Mouse (Mus musculus): Measurements from ENCODE around the gene Vil1. TPM values are rescaled to one million over a fixed set of nuclear protein-coding genes. Genes with fewer than 3 reads are reported as not detected.

Vil1 gene
- polyA plus RNA-seq, 1 experiment = 0.02 TPM

DNA sequence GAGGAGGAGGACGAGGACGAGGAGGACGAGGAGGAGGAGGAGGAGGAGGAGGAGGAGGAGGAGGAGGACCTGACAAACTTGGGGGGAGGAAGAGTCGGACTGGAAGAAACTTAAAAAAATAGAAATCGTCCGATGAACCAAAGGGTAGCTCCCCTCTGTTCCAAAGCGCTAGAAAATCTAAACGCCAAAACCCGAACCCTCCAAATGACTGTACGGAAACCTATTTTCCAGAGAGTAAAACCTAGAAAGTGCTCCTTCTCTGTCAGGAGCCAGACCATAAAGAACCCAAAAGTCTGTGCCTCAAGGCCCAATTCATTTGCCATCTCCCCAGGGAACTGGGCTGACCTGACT lies 22.8 kb upstream of the Vil1 start:
- H3ac ChIP-seq (ENCODE audit: control insufficient read depth, insufficient read length) = peak overlapping the region; percentile 15
- H3K36me3 ChIP-seq (ENCODE audit: control insufficient read depth, insufficient read depth) = no peaks in the 10 kb centered on the region
- peak overlapping the region; percentile 66 for H3K4me2 ChIP-seq (ENCODE audit: low read depth)
- H3K79me2 ChIP-seq (ENCODE audit: control insufficient read depth, insufficient read depth) = no peaks in the 10 kb centered on the region
- no peak for TF ChIP-seq POLR2A (IDR thresholded peaks at IDR 0.05; ENCODE audit: insufficient read length, low read depth)
- TF ChIP-seq MAX (IDR thresholded peaks at IDR 0.05; ENCODE audit: low read depth) = no peak
- no peak for TF ChIP-seq MYOG (IDR thresholded peaks at IDR 0.05; ENCODE audit: control insufficient read depth in 1 of 3, insufficient read depth in 1 of 3, insufficient read length in 2 of 3, low read depth in 2 of 3)
- no peak for TF ChIP-seq POLR2AphosphoS2 (IDR thresholded peaks at IDR 0.05; ENCODE audit: insufficient read length, low read depth)
- TF ChIP-seq TCF12 (IDR thresholded peaks at IDR 0.05; ENCODE audit: insufficient read depth, poor library complexity, severe bottlenecking) = no peak
- no peaks in the 10 kb centered on the region for H3K27me3 ChIP-seq (ENCODE audit: control insufficient read depth, insufficient read depth, insufficient read length)
- H3K4me3 ChIP-seq = peak overlapping the region; percentile 30

DNA sequence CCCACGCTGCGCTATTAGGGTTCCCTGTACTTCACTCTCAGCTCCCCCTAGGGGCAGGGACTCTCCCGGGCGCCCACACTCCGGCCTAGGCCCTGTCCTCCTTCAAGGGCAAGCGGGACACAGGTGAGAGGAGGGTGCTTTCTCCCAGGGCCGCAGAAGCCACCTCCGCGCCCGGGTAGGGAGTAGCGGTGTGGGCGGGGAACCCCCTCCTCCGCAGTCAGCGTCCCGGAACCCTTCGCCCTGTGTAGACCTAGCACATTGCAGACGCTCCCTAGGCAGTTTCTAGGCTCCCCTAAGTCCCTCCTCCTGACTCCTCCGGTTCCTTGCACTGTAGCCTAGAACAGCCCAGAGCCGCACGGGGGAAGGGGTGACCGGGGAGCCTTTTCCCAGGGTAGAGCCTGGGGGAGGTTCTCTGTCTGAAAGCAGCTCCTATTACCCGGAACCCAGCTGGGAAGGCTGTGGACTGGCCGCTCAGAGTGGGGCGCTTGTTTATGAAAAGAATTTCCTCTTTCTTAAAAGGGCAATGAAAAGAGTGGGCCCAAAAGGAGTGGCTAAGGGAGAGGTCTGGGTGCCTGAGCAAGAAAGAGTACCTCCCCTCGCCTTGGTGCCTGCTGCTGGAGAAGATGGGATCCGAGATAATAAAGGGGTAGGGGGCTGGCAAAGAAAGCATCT lies 22.3 kb upstream of the Vil1 start:
- H3ac ChIP-seq (ENCODE audit: control insufficient read depth, insufficient read length) = peak overlapping the region; percentile 15
- no peaks in the 10 kb centered on the region for H3K36me3 ChIP-seq (ENCODE audit: control insufficient read depth, insufficient read depth)
- TF ChIP-seq E2F4 (IDR thresholded peaks at IDR 0.05; ENCODE audit: insufficient read depth) (no peak), MAX (IDR thresholded peaks at IDR 0.05; ENCODE audit: low read depth) (no peak), POLR2A (IDR thresholded peaks at IDR 0.05; ENCODE audit: insufficient read length, low read depth) (peak; percentile 34), CEBPB (IDR thresholded peaks at IDR 0.05; ENCODE audit: insufficient read depth, poor library complexity, severe bottlenecking) (no peak), TCF12 (IDR thresholded peaks at IDR 0.05; ENCODE audit: insufficient read depth, poor library complexity, severe bottlenecking) (no peak), TCF3 (IDR thresholded peaks at IDR 0.05; ENCODE audit: insufficient read length, low read depth) (no peak), MYOG (IDR thresholded peaks at IDR 0.05; ENCODE audit: control insufficient read depth in 1 of 3, insufficient read depth in 1 of 3, insufficient read length in 2 of 3, low read depth in 2 of 3) (peak in 1 of 3 experiments; percentile 54), REST (IDR thresholded peaks at IDR 0.05; ENCODE audit: insufficient read depth, insufficient read length) (no peak), SRF (IDR thresholded peaks at IDR 0.05; ENCODE audit: control insufficient read depth, insufficient read length, low read depth) (no peak), MYOD1 (IDR thresholded peaks at IDR 0.05; ENCODE audit: control insufficient read depth in 1 of 3, insufficient read length in 2 of 3, low read depth in 2 of 3) (peak in 1 of 3 experiments; percentile 45), USF1 (IDR thresholded peaks at IDR 0.05; ENCODE audit: low read depth) (no peak), POLR2AphosphoS2 (IDR thresholded peaks at IDR 0.05; ENCODE audit: insufficient read length, low read depth) (no peak)
- peak overlapping the region; percentile 30 for H3K4me3 ChIP-seq
- H3K4me2 ChIP-seq (ENCODE audit: low read depth) = peak overlapping the region; percentile 66
- H3K79me2 ChIP-seq (ENCODE audit: control insufficient read depth, insufficient read depth) = peaks cover under 1% of the 10 kb centered on the region
- H3K27me3 ChIP-seq (ENCODE audit: control insufficient read depth, insufficient read depth, insufficient read length) = no peaks in the 10 kb centered on the region

DNA sequence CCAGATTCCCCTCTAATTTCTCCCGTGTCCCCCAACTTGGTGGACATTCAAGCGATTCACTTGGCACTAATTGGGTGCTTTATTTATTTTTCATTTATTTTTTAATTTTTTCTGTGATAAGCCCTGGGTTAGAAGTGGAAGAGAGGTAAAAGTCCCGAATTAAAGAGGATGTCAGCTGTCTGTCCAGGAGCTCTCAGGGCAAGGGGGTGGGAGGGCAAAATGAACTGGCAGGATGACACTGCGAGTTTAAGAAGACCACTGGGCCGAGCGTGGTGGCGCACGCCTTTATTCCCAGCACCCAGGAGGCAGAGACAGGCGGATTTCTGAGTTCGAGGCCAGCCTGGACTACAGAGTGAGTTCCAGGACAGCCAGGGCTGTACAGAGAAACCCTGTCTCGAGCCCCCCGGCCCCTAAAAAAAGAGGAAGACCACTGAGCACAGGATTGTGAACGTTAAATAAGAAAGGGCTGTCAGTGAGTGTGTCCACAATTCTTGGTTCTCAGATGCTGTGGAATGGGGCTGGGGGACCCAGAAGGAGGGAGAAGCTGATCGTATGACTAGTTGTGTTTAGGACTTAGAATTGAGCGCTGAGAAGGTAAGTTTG lies 21.7 kb upstream of the Vil1 start:
- peak overlapping the region; percentile 66 for H3K4me2 ChIP-seq (ENCODE audit: low read depth)
- no peak for TF ChIP-seq MYOG (IDR thresholded peaks at IDR 0.05; ENCODE audit: control insufficient read depth in 1 of 3, insufficient read depth in 1 of 3, insufficient read length in 2 of 3, low read depth in 2 of 3)
- no peak for TF ChIP-seq TCF3 (IDR thresholded peaks at IDR 0.05; ENCODE audit: insufficient read length, low read depth)
- no peak for TF ChIP-seq USF1 (IDR thresholded peaks at IDR 0.05; ENCODE audit: low read depth)
- TF ChIP-seq POLR2AphosphoS2 (IDR thresholded peaks at IDR 0.05; ENCODE audit: insufficient read length, low read depth) = no peak
- TF ChIP-seq REST (IDR thresholded peaks at IDR 0.05; ENCODE audit: insufficient read depth, insufficient read length) = no peak
- no peak for TF ChIP-seq TCF12 (IDR thresholded peaks at IDR 0.05; ENCODE audit: insufficient read depth, poor library complexity, severe bottlenecking)
- no peak for TF ChIP-seq MAX (IDR thresholded peaks at IDR 0.05; ENCODE audit: low read depth)
- no peak for TF ChIP-seq CEBPB (IDR thresholded peaks at IDR 0.05; ENCODE audit: insufficient read depth, poor library complexity, severe bottlenecking)
- no peak for TF ChIP-seq SRF (IDR thresholded peaks at IDR 0.05; ENCODE audit: control insufficient read depth, insufficient read length, low read depth)
- TF ChIP-seq E2F4 (IDR thresholded peaks at IDR 0.05; ENCODE audit: insufficient read depth) = no peak
- no peak for TF ChIP-seq POLR2A (IDR thresholded peaks at IDR 0.05; ENCODE audit: insufficient read length, low read depth)
- TF ChIP-seq MYOD1 (IDR thresholded peaks at IDR 0.05; ENCODE audit: control insufficient read depth in 1 of 3, insufficient read length in 2 of 3, low read depth in 2 of 3) = no peak
- H3K4me3 ChIP-seq = peak overlapping the region; percentile 30
- H3K36me3 ChIP-seq (ENCODE audit: control insufficient read depth, insufficient read depth) = no peaks in the 10 kb centered on the region
- H3K79me2 ChIP-seq (ENCODE audit: control insufficient read depth, insufficient read depth) = peaks cover 7% of the 10 kb centered on the region
- no peaks in the 10 kb centered on the region for H3K27me3 ChIP-seq (ENCODE audit: control insufficient read depth, insufficient read depth, insufficient read length)
- no peak overlapping the region for H3ac ChIP-seq (ENCODE audit: control insufficient read depth, insufficient read length)

DNA sequence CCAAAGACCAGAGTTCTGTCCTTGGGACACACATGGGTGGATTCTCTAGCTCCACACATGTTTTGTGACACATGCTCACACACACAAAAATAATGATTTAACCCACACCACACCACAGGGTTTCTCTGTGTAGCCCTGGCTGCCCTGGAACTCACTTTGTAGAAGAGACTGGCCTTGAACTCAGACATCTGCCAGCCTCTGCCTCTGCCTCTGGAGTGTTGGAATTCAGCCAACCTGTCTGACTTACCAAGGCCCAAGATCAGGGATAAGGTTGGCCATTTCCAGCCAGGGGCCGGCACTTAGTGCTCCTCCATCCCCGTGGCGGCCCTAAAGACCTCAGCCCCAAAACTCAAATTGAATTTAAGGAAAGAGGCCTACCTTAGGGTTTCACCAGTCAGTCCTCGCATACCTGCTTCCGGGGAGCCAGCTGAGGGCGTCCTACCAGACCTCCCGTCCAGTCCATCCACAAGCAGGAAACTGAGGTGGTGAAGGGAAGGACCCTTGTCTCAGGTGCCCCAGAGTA lies 20.7 kb upstream of the Vil1 start:
- Histone ChIP-seq H3K36me3 (ENCODE audit: control insufficient read depth, insufficient read depth) (no peaks in the 10 kb centered on the region), H3K79me2 (ENCODE audit: control insufficient read depth, insufficient read depth) (peaks cover 16% of the 10 kb centered on the region), H3ac (ENCODE audit: control insufficient read depth, insufficient read length) (no peak overlapping the region), H3K4me3 (no peak overlapping the region), H3K4me2 (ENCODE audit: low read depth) (no peak overlapping the region), H3K27me3 (ENCODE audit: control insufficient read depth, insufficient read depth, insufficient read length) (no peaks in the 10 kb centered on the region)
- TF ChIP-seq TCF12 (IDR thresholded peaks at IDR 0.05; ENCODE audit: insufficient read depth, poor library complexity, severe bottlenecking) (no peak), POLR2AphosphoS2 (IDR thresholded peaks at IDR 0.05; ENCODE audit: insufficient read length, low read depth) (no peak)

DNA sequence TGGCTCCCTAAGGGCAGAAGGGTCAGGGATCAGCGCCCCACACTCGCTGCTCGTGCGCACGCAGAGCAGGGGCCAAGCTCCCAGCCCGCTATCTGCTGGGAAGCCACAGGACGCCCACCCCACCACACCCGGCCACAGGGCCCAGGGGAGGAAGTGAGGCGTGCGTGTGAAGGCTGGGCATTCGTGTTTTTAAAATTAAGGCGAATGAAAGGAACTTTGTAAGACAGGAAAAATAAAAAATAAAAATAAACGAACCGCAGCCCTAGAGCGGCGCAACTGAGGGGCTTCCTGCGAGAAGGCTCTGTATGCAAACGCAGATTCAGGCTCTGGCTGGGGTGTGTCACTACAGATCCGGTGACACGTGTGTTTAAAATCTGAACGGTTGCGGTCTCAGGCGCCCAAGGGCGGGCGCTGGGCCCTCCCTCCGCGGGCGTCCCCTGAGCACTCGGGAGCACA lies 19.3 kb upstream of the Vil1 start:
- TF ChIP-seq E2F4 (IDR thresholded peaks at IDR 0.05; ENCODE audit: insufficient read depth) = no peak
- TF ChIP-seq MYOG (IDR thresholded peaks at IDR 0.05; ENCODE audit: control insufficient read depth in 1 of 3, insufficient read depth in 1 of 3, insufficient read length in 2 of 3, low read depth in 2 of 3) = no peak
- no peak for TF ChIP-seq TCF3 (IDR thresholded peaks at IDR 0.05; ENCODE audit: insufficient read length, low read depth)
- peak overlapping the region; percentile 55 for H3K4me3 ChIP-seq

More for the DNA sequence above, 19.3 kb upstream of the Vil1 start:
- Histone ChIP-seq H3K79me2 (ENCODE audit: control insufficient read depth, insufficient read depth) (peaks cover 18% of the 10 kb centered on the region), H3ac (ENCODE audit: control insufficient read depth, insufficient read length) (no peak overlapping the region), H3K4me2 (ENCODE audit: low read depth) (peak overlapping the region; percentile 84), H3K27me3 (ENCODE audit: control insufficient read depth, insufficient read depth, insufficient read length) (no peaks in the 10 kb centered on the region), H3K36me3 (ENCODE audit: control insufficient read depth, insufficient read depth) (no peaks in the 10 kb centered on the region)

Measured in myocyte (in vitro differentiated cells).